ENCODE assay signal across 8 mouse cellular contexts in the genomic region with DNA sequence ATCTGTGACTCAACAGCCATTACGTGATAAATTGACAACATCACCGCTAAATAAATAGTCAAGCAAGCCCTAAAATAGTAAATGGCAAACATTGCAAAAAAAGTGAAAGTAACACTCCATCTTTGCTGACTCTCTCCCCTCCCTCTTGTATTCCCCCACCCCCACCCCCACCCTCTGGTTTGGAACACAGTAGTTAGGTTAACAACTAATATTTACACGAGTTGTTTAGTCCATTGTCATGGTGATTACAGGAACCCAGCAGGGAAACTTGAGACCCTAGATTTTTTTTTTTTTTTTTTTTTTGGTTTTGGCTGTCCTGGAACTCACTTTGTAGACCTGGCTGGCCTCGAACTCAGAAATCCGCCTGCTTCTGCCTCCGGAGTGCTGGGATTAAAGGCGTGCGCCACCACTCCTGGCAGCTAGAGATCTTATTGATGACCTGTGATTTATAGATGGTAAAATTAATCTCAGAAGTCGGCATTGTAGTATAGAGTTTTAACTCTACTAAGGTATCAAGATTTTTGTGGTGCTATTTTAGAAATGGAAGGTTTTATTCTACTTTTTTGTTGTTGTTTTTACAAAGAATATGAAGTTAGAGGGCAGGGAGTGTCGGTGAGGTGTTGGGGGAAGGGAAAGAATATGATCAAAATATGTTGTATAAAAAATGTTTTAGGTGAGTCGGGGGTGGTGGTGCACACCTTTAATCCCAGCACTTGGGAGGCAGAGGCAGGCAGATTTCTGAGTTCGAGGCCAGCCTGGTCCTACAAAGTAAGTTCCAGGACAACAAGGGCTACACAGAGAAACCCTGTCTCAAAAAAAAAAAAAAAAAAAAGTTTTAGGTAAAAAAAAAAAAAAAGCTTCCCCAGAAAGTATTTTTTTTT. TPM values are rescaled to one million over a fixed set of nuclear protein-coding genes. Genes with fewer than 3 reads are reported as not detected.
DNase-seq lines count a peak whose midpoint lies in the region; ATAC-seq lines count a peak whose summit lies in the region.

No protein-coding gene starts in this region.

- peak overlapping the region; percentile 64 for H3K4me2 ChIP-seq in embryonic facial prominence, embryonic 13.5 days
- peak overlapping the region; percentile 62 for H3K4me2 ChIP-seq in intestine, embryonic 15.5 days (replicated peaks)
- peak overlapping the region; percentile 68 for H3K4me2 ChIP-seq in midbrain, embryonic 14.5 days (ENCODE audit: low read length)

- H3K27ac ChIP-seq in embryonic facial prominence, embryonic 13.5 days = peak overlapping the region; percentile 100
- H3K27ac ChIP-seq in intestine, embryonic 15.5 days = peak overlapping the region; percentile 99
- peak overlapping the region; percentile 100 for H3K27ac ChIP-seq in midbrain, embryonic 14.5 days (replicated peaks; ENCODE audit: low read depth, low read length)

- H3K9me3 ChIP-seq in megakaryocyte, embryonic 14.5 days = no peaks in the 10 kb centered on the region
- H3K9me3 ChIP-seq in embryonic facial prominence, embryonic 13.5 days = no peaks in the 10 kb centered on the region
- H3K9me3 ChIP-seq in intestine, embryonic 15.5 days = no peaks in the 10 kb centered on the region
- H3K9me3 ChIP-seq in midbrain, embryonic 14.5 days (ENCODE audit: control insufficient read depth, low read length) = no peaks in the 10 kb centered on the region

- WGBS in embryonic facial prominence, embryonic 13.5 days = 60% methylated on average over 12 of the region's 12 CpGs
- 63% methylated on average over 12 of the region's 12 CpGs for WGBS in intestine, embryonic 15.5 days
- 67% methylated on average over 12 of the region's 12 CpGs for WGBS in midbrain, embryonic 14.5 days

- no peak for DNase-seq in midbrain, embryonic 14.5 days
- DNase-seq in retina, embryonic 14.5 days (ENCODE audit: low spot score) = no peak
- DNase-seq in adrenal gland, adult 18-20 months (ENCODE audit: low spot score in 2 of 2) = no peak
- DNase-seq in adrenal gland, postnatal 14 days = no peak

- peaks cover 21% of the 10 kb centered on the region for H3K4me1 ChIP-seq in megakaryocyte, embryonic 14.5 days
- H3K4me1 ChIP-seq in embryonic facial prominence, embryonic 13.5 days = no peaks in the 10 kb centered on the region
- no peaks in the 10 kb centered on the region for H3K4me1 ChIP-seq in intestine, embryonic 15.5 days (replicated peaks)
- no peaks in the 10 kb centered on the region for H3K4me1 ChIP-seq in midbrain, embryonic 14.5 days (ENCODE audit: control insufficient read depth, insufficient read depth, low read length)

- H3K9ac ChIP-seq in embryonic facial prominence, embryonic 13.5 days = peak overlapping the region; percentile 97
- peak overlapping the region; percentile 88 for H3K9ac ChIP-seq in intestine, embryonic 15.5 days
- H3K9ac ChIP-seq in midbrain, embryonic 14.5 days (replicated peaks; ENCODE audit: low read length) = peak overlapping the region; percentile 98

- peak overlapping the region; percentile 97 for H3K4me3 ChIP-seq in megakaryocyte, embryonic 14.5 days (replicated peaks)
- peak overlapping the region; percentile 62 for H3K4me3 ChIP-seq in embryonic facial prominence, embryonic 13.5 days
- peak overlapping the region; percentile 67 for H3K4me3 ChIP-seq in intestine, embryonic 15.5 days (replicated peaks)
- H3K4me3 ChIP-seq in midbrain, embryonic 14.5 days (replicated peaks; ENCODE audit: low read depth, low read length) = peak overlapping the region; percentile 70

- ATAC-seq in megakaryocyte, adult 5-6 weeks (ENCODE audit: poor library complexity, severe bottlenecking) = no peak
- ATAC-seq in embryonic facial prominence, embryonic 13.5 days (ENCODE audit: insufficient number of reproducible peaks, insufficient read depth, low FRiP score, low TSS enrichment, low read depth) = no peak
- peak; percentile 19 for ATAC-seq in intestine, embryonic 15.5 days
- ATAC-seq in midbrain, embryonic 14.5 days (ENCODE audit: low FRiP score, low TSS enrichment) = no peak

- H3K36me3 ChIP-seq in megakaryocyte, embryonic 14.5 days (replicated peaks; ENCODE audit: low read length) = no peaks in the 10 kb centered on the region
- H3K36me3 ChIP-seq in embryonic facial prominence, embryonic 13.5 days = no peaks in the 10 kb centered on the region
- H3K36me3 ChIP-seq in intestine, embryonic 15.5 days = no peaks in the 10 kb centered on the region
- H3K36me3 ChIP-seq in midbrain, embryonic 14.5 days (ENCODE audit: control insufficient read depth, insufficient read depth, low read length) = no peaks in the 10 kb centered on the region

- no peaks in the 10 kb centered on the region for H3K27me3 ChIP-seq in megakaryocyte, embryonic 14.5 days (replicated peaks)
- no peaks in the 10 kb centered on the region for H3K27me3 ChIP-seq in embryonic facial prominence, embryonic 13.5 days
- no peaks in the 10 kb centered on the region for H3K27me3 ChIP-seq in intestine, embryonic 15.5 days (replicated peaks)
- no peaks in the 10 kb centered on the region for H3K27me3 ChIP-seq in midbrain, embryonic 14.5 days (ENCODE audit: control insufficient read depth, insufficient read depth, low read length)

RNA-seq across cellular contexts. Expression of gene Efcab2, which starts 1.1 kb away (rescaled TPM):
- polyA plus RNA-seq in megakaryocyte, embryonic 14.5 days (2012; ENCODE audit: insufficient read depth, low replicate concordance) = 0.38 TPM in 1 of 2 replicates, not detected in the other
- total RNA-seq in megakaryocyte, adult 5-6 weeks (2015) = 0.80 and 1.2 TPM in 2 replicates
- 2.0 and 2.8 TPM in 2 replicates for total RNA-seq in megakaryocyte, adult 5-6 weeks (2017)
- 4.1 and 5.2 TPM in 2 replicates for polyA plus RNA-seq in embryonic facial prominence, embryonic 13.5 days (2015; fragmentation: Nextera tagmentation; extraction: Ambion mirVana)
- 7.3 and 8.6 TPM in 2 replicates for polyA plus RNA-seq in intestine, embryonic 15.5 days (2015; fragmentation: Nextera tagmentation; extraction: Ambion mirVana)
- polyA plus RNA-seq in midbrain, embryonic 14.5 days (2014; fragmentation: Nextera tagmentation; extraction: Ambion mirVana) = 4.9 and 7.7 TPM in 2 replicates
- 1 to 10 TPM; 2.3 to 4.6 TPM for total RNA-seq in adrenal gland, adult 18-20 months (2021)
- total RNA-seq in adrenal gland, postnatal 14 days (2021) = 2.9 and 3.4 TPM in 2 replicates
